Mouse (Mus musculus): ENCODE data around the gene Furin.

GRCm38 (mm10) chr7:80445492-80445891 lies 40.3 kb upstream of the Furin start:
- TF ChIP-seq POLR2A (IDR thresholded peaks at IDR 0.05; ENCODE audit: borderline replicate concordance, low read depth, low read length) = no peak
- TF ChIP-seq CTCF (IDR thresholded peaks at IDR 0.05; ENCODE audit: low read depth, low read length) = no peak

Data from bone marrow macrophage, adult 2 months (primary cell).